27 mouse cellular contexts compared by ENCODE assay signal in the genomic region with DNA sequence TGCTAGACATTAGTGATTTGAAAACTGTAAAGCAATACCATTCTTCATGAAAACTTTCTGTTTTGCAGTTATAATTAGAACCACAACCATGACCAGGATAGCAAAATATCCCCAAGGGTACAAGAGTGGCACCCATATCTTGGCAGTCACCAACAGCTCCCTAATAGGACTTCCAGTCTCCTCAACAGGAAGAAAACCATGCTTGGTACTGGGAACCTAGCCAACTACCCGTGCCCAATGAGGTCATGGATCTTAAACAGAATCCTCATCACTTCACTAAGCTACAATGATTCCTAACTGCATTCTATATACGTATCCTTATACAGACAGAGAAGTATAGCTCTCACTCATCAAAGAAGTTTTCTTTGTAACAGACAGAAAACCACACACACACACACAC.
DNase-seq lines count a peak whose midpoint lies in the region; ATAC-seq and TF ChIP-seq lines count a peak whose summit lies in the region.
"Had no signal": no experiment of that assay in that cellular context is flagged by ENCODE, and none has a peak within 500 bp of the region (broad histone marks: within the 10 kb centered on the region; RNA-seq: fewer than 3 reads in every experiment).

No protein-coding gene starts in this region.

- peaks cover 2% of the 10 kb centered on the region for H3K36me3 ChIP-seq in heart, embryonic 12.5 days
- no peaks in the 10 kb centered on the region for H3K36me3 ChIP-seq in heart, embryonic 11.5 days (ENCODE audit: control insufficient read depth, insufficient read depth, low read length)
- no peaks in the 10 kb centered on the region for H3K36me3 ChIP-seq in hindbrain, embryonic 11.5 days (ENCODE audit: control insufficient read depth, insufficient read depth, low read length)
- H3K36me3 ChIP-seq: embryonic facial prominence, embryonic 13.5 days; hindbrain, embryonic 15.5 days had no signal

- no peaks in the 10 kb centered on the region for H3K4me1 ChIP-seq in heart, embryonic 12.5 days (replicated peaks)
- no peaks in the 10 kb centered on the region for H3K4me1 ChIP-seq in heart, embryonic 11.5 days (ENCODE audit: control insufficient read depth, insufficient read depth, low read length)
- no peaks in the 10 kb centered on the region for H3K4me1 ChIP-seq in hindbrain, embryonic 11.5 days (replicated peaks; ENCODE audit: control insufficient read depth, insufficient read depth, low read length)
- H3K4me1 ChIP-seq: hindbrain, embryonic 15.5 days; kidney, embryonic 15.5 days had no signal

- TF ChIP-seq CTCF in brain, embryonic 14.5 days (IDR thresholded peaks at IDR 0.05; ENCODE audit: borderline replicate concordance, extremely low read depth, insufficient read depth, insufficient read length) = no peak

- no peak for TF ChIP-seq POLR2A in brain, embryonic 14.5 days (IDR thresholded peaks at IDR 0.05; ENCODE audit: borderline replicate concordance, extremely low read depth, insufficient read depth, insufficient read length, poor library complexity, severe bottlenecking)

- ATAC-seq in heart, embryonic 12.5 days (ENCODE audit: insufficient number of reproducible peaks, low FRiP score) = no peak
- no peak for ATAC-seq in heart, embryonic 11.5 days (replicated peaks; ENCODE audit: insufficient number of reproducible peaks, low FRiP score, low TSS enrichment)
- ATAC-seq in hindbrain, embryonic 11.5 days (ENCODE audit: low FRiP score) = no peak
- ATAC-seq: forebrain, embryonic 15.5 days; inflammation-experienced regulatory T-cells, adult 6 months had no signal

- H3K9me3 ChIP-seq in heart, embryonic 12.5 days (replicated peaks) = no peaks in the 10 kb centered on the region
- H3K9me3 ChIP-seq in heart, embryonic 11.5 days (replicated peaks; ENCODE audit: control insufficient read depth, low read length) = no peaks in the 10 kb centered on the region
- no peaks in the 10 kb centered on the region for H3K9me3 ChIP-seq in hindbrain, embryonic 11.5 days (ENCODE audit: control insufficient read depth, low read length)
- H3K9me3 ChIP-seq: embryonic facial prominence, embryonic 13.5 days; forebrain, embryonic 10.5 days; forebrain, embryonic 15.5 days; G1E; hindbrain, embryonic 15.5 days; kidney, embryonic 15.5 days; limb, embryonic 13.5 days had no signal

- peak; percentile 86 for DNase-seq in heart, adult 11 months
- peak; percentile 63 to 67 for DNase-seq in heart, postnatal 10 days
- DNase-seq in MN1 (ENCODE audit: low spot score) = peak; percentile 35
- DNase-seq in brain, embryonic 14.5 days (ENCODE audit: low read depth) = peak; percentile 30
- no peak for DNase-seq in layer of hippocampus, postnatal 14 days (ENCODE audit: low spot score in 2 of 2)
- DNase-seq in hindbrain, embryonic 11.5 days (ENCODE audit: low spot score) = no peak
- DNase-seq: adrenal gland, postnatal 25 days; cerebellum, adult 11 months; cerebellum, adult 9-10 months; embryo, embryonic 11 days; kidney, adult 11 months; kidney, postnatal 25 days; midbrain, embryonic 14.5 days; right cerebral cortex, postnatal 14 days; spleen, adult 18-20 months; thymus, postnatal 14 days had no signal

- no peak overlapping the region for H3K4me3 ChIP-seq in heart, embryonic 12.5 days
- H3K4me3 ChIP-seq in heart, embryonic 11.5 days (ENCODE audit: low read depth, low read length) = no peak overlapping the region
- no peak overlapping the region for H3K4me3 ChIP-seq in hindbrain, embryonic 11.5 days (ENCODE audit: low read depth, low read length)
- H3K4me3 ChIP-seq: embryonic facial prominence, embryonic 13.5 days; forebrain, embryonic 10.5 days; forebrain, embryonic 15.5 days; hindbrain, embryonic 15.5 days; kidney, embryonic 15.5 days; limb, embryonic 13.5 days had no signal

- intact Hi-C loops in heart, postnatal 10 days (cut with DNase I) = no loop called here

- no peak overlapping the region for H3K27ac ChIP-seq in heart, embryonic 12.5 days (ENCODE audit: poor library complexity, severe bottlenecking)
- H3K27ac ChIP-seq in heart, embryonic 11.5 days (ENCODE audit: low read depth, low read length) = no peak overlapping the region
- no peak overlapping the region for H3K27ac ChIP-seq in hindbrain, embryonic 11.5 days (ENCODE audit: low read depth, low read length)
- H3K27ac ChIP-seq: embryonic facial prominence, embryonic 13.5 days; forebrain, embryonic 10.5 days; forebrain, embryonic 15.5 days; hindbrain, embryonic 15.5 days; kidney, embryonic 15.5 days; limb, embryonic 13.5 days had no signal

- H3K27me3 ChIP-seq in heart, embryonic 12.5 days (replicated peaks) = no peaks in the 10 kb centered on the region
- H3K27me3 ChIP-seq in heart, embryonic 11.5 days (ENCODE audit: control insufficient read depth, insufficient read depth, low read length) = no peaks in the 10 kb centered on the region
- no peaks in the 10 kb centered on the region for H3K27me3 ChIP-seq in hindbrain, embryonic 11.5 days (ENCODE audit: control insufficient read depth, insufficient read depth, low read length)
- H3K27me3 ChIP-seq: embryonic facial prominence, embryonic 13.5 days; forebrain, embryonic 15.5 days; hindbrain, embryonic 15.5 days; kidney, embryonic 15.5 days; limb, embryonic 13.5 days had no signal

- H3K9ac ChIP-seq in heart, embryonic 12.5 days = no peak overlapping the region
- no peak overlapping the region for H3K9ac ChIP-seq in heart, embryonic 11.5 days (ENCODE audit: low read depth, low read length)
- H3K9ac ChIP-seq in hindbrain, embryonic 11.5 days (ENCODE audit: low read depth, low read length) = no peak overlapping the region
- H3K9ac ChIP-seq: embryonic facial prominence, embryonic 13.5 days; forebrain, embryonic 15.5 days; hindbrain, embryonic 15.5 days; kidney, embryonic 15.5 days; limb, embryonic 13.5 days had no signal

- H3K4me2 ChIP-seq in heart, embryonic 12.5 days = no peak overlapping the region
- no peak overlapping the region for H3K4me2 ChIP-seq in heart, embryonic 11.5 days
- no peak overlapping the region for H3K4me2 ChIP-seq in hindbrain, embryonic 11.5 days (replicated peaks; ENCODE audit: low read depth, low read length)
- H3K4me2 ChIP-seq: embryonic facial prominence, embryonic 13.5 days; forebrain, embryonic 15.5 days; hindbrain, embryonic 15.5 days; kidney, embryonic 15.5 days; limb, embryonic 13.5 days; liver, embryonic 11.5 days had no signal

- 68% methylated on average over 2 of the region's 2 CpGs for WGBS in heart, embryonic 12.5 days
- 82% methylated on average over 2 of the region's 2 CpGs for WGBS in heart, embryonic 11.5 days (ENCODE audit: insufficient replicate concordance)
- WGBS in hindbrain, embryonic 11.5 days = 96% methylated on average over 2 of the region's 2 CpGs

Comparison
In these comparisons a context has a peak if more than half of its experiments do, and no peak if none do; other contexts are left out.
1. DNase-seq: peak in heart, adult 11 months (single experiment), heart, postnatal 10 days (2 of 2), MN1 (single experiment) and brain, embryonic 14.5 days (single experiment); none in layer of hippocampus, postnatal 14 days (0 of 2) and hindbrain, embryonic 11.5 days (single experiment).